Mouse (Mus musculus) cerebellum, adult 2 months (tissue): Measurements from ENCODE around the gene Sec22c. TPM values are rescaled to one million over a fixed set of nuclear protein-coding genes. Genes with fewer than 3 reads are reported as not detected.

Experiments used
- DNase-seq, 2 experiments: peaks; one replicate each; pipeline ENCODE4 v3.0.0; 2021
- H3K27ac ChIP-seq: fragments of 200-500 bp; 2 replicates; pipeline ENCODE4 v1.5.1; 2012; ENCODE audit warnings: low read length, control low read depth, inconsistent platforms; ENCODE audit not compliant: insufficient read depth
- H3K27me3 ChIP-seq: fragments of 200-500 bp; 2 replicates; pipeline ENCODE4 v1.6.1; 2012; ENCODE audit warnings: inconsistent platforms, mild to moderate bottlenecking, low read length, moderate library complexity; ENCODE audit not compliant: control insufficient read depth, insufficient read depth
- H3K4me1 ChIP-seq: fragments of 200-500 bp; 2 replicates; pipeline ENCODE4 v1.6.1; 2011; ENCODE audit warnings: low read length; ENCODE audit not compliant: control insufficient read depth, insufficient read depth
- H3K4me3 ChIP-seq: fragments of 200-500 bp; replicated peaks from 2 replicates; pipeline ENCODE3; 2011; ENCODE audit warnings: mild to moderate bottlenecking, low read depth, low read length, control low read depth; ENCODE audit not compliant: insufficient read depth
- CTCF ChIP-seq: fragments of 200-500 bp; IDR thresholded peaks from 2 replicates; pipeline ENCODE4 v1.5.1; 2011; ENCODE audit warnings: low read depth, mild to moderate bottlenecking, control low read depth, low read length, moderate library complexity, borderline replicate concordance; ENCODE audit not compliant: insufficient read depth
- POLR2A ChIP-seq: fragments of 200-500 bp; IDR thresholded peaks from 2 replicates; pipeline ENCODE4 v1.6.1; 2011; ENCODE audit warnings: low read length, control low read depth, borderline replicate concordance; ENCODE audit not compliant: insufficient read depth
- WGBS: fragments of 180-500 bp; shearing (Covaris S2); methylation state at CpG from one replicate; pipeline ENCODE4 v1.1.7; 2018; 5-methylcytosine and 5-hydroxymethylcytosine counted together
- polyA plus RNA-seq: library from polyadenylated mRNA; depleted of rRNA; stranded (reverse); fragments of >200 nt; gene quantifications from 2 replicates; pipeline ENCODE4 v1.2.3, GENCODE M21; 2012

Gene Sec22c
- polyA plus RNA-seq, 1 experiment = 12.3 TPM

DNA sequence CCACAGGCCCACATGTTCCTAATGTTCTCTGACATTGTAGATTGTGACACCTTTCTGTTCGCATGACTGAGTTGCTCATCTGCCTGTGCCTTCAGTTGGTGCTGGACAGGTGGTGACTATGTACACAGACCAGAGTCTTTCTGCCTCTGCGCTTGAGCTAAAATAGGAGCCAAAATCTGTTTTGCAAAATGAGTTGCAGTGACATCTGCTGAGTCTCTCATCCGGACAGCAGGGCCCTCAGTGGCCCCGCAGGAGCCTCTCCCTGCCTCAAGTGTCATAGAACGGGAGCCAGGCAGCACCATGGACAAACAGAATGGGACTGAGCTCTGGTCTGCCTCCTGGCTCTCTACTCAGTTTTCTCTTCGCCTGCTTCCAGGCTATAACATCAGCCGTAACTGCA, 45.5 kb downstream of the Sec22c start:
- Histone ChIP-seq H3K4me1 (peaks cover 9% of the 10 kb centered on the region), H3K4me3 (no peak overlapping the region), H3K27me3 (no peaks in the 10 kb centered on the region), H3K27ac (no peak overlapping the region)
- 37% methylated on average over 7 of the region's 7 CpGs for WGBS
- peak in 1 of 2 experiments; percentile 30 for DNase-seq
- TF ChIP-seq CTCF = no peak
- no peak for TF ChIP-seq POLR2A

DNA sequence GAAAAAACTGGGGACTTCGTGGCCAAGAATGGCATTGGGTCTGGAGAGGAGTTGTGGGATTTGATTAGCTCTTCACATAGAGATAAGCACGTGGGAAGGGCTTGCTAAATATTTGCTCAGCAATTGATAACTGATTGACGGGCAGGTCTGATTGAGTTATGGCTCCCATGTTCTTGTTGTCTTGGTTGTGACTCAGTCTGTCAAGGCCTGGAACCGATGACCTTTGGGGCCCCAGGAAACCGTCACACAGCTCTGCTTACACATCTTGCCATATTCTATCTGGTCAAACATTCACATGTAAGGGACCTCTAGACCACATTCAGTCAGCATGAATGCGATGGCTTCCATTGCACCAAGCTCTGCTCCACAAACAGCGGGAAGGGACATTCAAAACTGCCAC, 47.0 kb downstream of the Sec22c start:
- Histone ChIP-seq H3K4me1 (peaks cover 9% of the 10 kb centered on the region), H3K27me3 (no peaks in the 10 kb centered on the region), H3K4me3 (no peak overlapping the region), H3K27ac (no peak overlapping the region)
- TF ChIP-seq CTCF (no peak), POLR2A (no peak)
- DNase-seq = no peak
- WGBS = 95% methylated on average over 7 of the region's 7 CpGs

DNA sequence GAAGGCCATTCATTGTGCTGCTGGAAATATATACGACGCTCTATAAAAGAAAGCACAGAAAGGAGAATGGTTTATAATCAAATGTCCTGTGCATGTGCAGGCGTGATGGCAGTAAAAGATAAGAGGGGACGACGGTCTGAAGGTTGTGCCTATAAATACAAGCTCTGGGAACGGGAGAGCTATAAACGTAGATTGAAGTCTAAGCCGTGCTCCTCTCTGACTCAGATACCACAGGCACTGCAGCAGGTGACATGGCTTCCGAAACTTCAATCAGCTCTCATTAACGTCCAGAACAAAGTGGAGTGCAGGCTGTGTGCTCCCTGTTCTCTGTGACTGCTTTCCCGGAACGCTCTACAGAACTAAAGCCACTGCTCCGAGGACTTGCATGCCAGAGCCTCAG, 48.1 kb downstream of the Sec22c start:
- no peak for DNase-seq
- 75% methylated on average over 13 of the region's 13 CpGs for WGBS
- TF ChIP-seq POLR2A (no peak), CTCF (no peak)
- Histone ChIP-seq H3K4me3 (no peak overlapping the region), H3K4me1 (peaks cover 9% of the 10 kb centered on the region), H3K27me3 (no peaks in the 10 kb centered on the region), H3K27ac (no peak overlapping the region)

DNA sequence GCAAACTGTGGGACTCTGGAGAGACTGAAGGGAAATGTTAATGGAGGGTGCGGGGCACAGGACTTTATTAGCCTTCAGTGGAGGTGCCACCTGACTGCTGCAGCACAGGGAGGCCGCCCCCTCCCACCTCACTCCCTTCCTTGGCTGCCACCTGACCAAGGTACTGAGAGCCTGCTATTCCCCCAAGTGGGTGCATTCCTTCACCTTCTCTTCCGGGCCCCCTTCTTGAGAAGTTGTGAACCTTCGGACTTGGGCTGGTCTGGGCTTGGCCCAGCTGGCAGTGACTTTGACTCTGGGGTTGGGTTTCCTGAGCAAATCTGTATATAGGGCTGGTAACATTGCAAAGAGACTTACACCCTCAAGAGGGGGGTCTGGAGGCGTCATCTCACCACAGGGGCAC, 49.0 kb downstream of the Sec22c start:
- 84% methylated on average over 5 of the region's 5 CpGs for WGBS

DNA sequence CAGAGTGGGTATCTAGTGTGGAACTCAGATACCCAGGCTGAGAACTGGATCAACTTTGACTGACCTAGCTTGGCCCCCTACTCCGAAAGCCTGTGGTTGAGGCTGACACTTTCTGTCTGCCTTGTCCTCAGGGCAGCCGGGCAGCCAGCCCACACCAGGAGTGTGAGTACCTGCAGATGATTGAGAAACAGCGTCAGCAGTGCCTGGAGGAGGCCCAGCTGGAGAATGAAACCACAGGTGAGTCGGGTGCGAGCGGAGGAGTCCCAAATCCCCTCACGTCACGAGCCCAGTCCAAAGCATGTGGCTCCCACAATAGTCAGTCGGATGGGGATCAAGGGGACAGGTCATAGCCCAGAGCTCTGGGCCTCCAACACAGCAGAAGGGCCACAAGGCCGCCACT, 51.6 kb downstream of the Sec22c start:
- Histone ChIP-seq H3K27me3 (no peaks in the 10 kb centered on the region), H3K4me1 (no peaks in the 10 kb centered on the region), H3K4me3 (no peak overlapping the region), H3K27ac (no peak overlapping the region)
- WGBS = 96% methylated on average over 10 of the region's 10 CpGs
- DNase-seq = no peak
- no peak for TF ChIP-seq CTCF
- TF ChIP-seq POLR2A = no peak

More for the DNA sequence above, 49.0 kb downstream of the Sec22c start:
- no peak for DNase-seq
- Histone ChIP-seq H3K27ac (no peak overlapping the region), H3K4me3 (no peak overlapping the region), H3K27me3 (no peaks in the 10 kb centered on the region), H3K4me1 (peaks cover 9% of the 10 kb centered on the region)
- TF ChIP-seq POLR2A = no peak
- no peak for TF ChIP-seq CTCF

DNA sequence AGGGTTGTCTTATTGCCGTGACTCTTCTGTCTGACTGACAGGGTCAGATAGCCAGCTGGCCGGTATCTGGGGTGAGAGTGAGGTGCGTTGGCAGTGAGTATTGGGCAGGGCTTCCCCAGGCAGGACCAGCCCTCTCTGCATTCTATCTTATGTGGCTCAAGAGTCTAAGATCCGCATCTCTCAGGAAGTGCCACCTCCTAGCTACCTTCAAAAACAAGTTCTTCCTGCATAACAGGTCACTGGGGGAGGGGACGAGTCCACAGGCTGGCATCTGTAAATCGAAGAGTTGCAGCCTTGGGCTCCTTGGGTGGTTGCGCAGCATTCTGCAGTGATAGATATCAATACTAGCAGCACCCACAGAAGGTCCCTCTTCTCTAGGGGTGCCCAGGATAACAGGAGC, 58.3 kb downstream of the Sec22c start:
- H3K27ac ChIP-seq = no peak overlapping the region
- TF ChIP-seq POLR2A (no peak), CTCF (no peak)
- H3K4me3 ChIP-seq = no peak overlapping the region
- no peaks in the 10 kb centered on the region for H3K4me1 ChIP-seq
- H3K27me3 ChIP-seq = no peaks in the 10 kb centered on the region
- DNase-seq = no peak
- WGBS = 69% methylated on average over 7 of the region's 7 CpGs

DNA sequence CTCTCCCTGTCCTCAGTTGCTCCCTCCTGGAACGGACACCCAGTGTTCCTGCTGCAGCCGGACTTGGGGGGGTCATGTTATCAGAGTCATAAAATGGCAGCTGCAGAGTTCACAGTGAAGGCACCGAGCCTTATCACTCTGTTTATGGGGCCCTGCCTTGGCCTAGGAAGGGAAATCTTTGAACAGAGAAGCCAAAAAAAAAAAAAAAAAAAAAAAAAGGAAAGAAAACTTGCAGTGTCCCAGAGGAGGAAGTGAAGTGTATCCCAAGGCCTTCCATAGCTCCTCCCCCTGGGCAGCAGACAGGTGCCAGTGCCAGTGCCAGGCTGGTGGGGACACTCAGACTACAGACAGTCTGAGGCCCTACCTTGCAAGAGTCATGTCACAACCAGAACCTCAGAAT, 60.4 kb downstream of the Sec22c start:
- H3K27ac ChIP-seq = no peak overlapping the region
- H3K27me3 ChIP-seq = no peaks in the 10 kb centered on the region
- no peak for DNase-seq
- TF ChIP-seq CTCF (no peak), POLR2A (no peak)
- no peak overlapping the region for H3K4me3 ChIP-seq
- WGBS = 85% methylated on average over 3 of the region's 3 CpGs
- peaks cover 1% of the 10 kb centered on the region for H3K4me1 ChIP-seq

DNA sequence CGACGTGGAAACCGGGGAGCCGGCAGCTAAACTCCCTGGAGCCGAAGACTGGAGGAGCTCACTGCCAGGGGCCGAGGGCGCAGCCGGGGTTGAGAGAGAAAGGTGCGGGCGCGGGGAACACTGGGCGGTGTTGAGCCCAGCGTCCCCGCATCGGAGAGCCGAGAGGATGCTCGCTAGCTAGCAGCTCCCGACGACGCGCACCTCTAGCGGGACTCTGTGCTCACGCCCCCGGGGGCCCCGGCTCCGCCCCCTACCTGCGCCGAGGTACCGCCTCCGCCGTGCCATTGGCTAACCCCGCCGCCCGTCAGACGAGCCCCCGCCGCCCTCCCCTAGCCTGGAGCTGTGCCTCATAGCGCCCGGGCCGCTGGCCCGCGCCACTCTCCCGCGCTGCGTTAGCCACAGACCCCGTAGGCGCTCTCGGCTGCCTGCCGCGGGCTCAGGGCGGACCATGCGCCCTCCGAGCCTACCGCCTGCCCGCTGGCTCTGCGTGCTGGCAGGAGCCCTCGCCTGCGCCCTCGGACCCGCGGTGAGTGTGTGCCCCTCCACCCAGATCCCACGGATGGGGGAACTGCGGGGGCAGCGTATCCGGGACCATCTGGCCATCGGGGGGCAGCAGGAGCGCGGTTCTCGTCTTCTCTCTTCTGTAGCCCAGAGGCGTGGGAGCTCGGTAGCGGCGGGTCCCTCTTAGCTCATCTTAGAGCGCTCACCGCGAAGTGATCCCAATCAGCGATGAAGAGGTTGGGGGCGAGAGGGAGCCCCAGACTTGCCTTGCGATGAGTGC, 62.7 kb downstream of the Sec22c start, which contains the start of gene Vipr1:
Gene Vipr1, plus strand, starts transcription at position 316 of the 781 bp plus-strand sequence.
- Histone ChIP-seq H3K4me3 (peak within 1 kb of the TSS; percentile 63), H3K27ac (peak within 1 kb of the TSS; percentile 32; the same call in 1 of the 2 replicates), H3K27me3 (no peaks in the 10 kb centered on the region), H3K4me1 (peaks cover 10% of the 10 kb centered on the region)
- TF ChIP-seq POLR2A (peak; percentile 68), CTCF (no peak; the same call in 1 of the 2 replicates)
- WGBS = under 1% methylated on average over 62 of the region's 79 CpGs
- peak; percentile 88 for DNase-seq
